Mouse (Mus musculus) T-cell, adult 2 months (primary cell): ENCODE results near the gene Golga5.

Experiments
- DNase-seq: peaks from one replicate; pipeline ENCODE4 v3.0.0; 2022; ENCODE audit warnings: low spot score

The Golga5 gene

GRCm38 (mm10) chr12:102511363-102511762 lies 42.4 kb downstream of the Golga5 start:
- DNase-seq: no peak

- DNase-seq: no peak
Measured at GRCm38 (mm10) chr12:102514151-102514550, 45.2 kb downstream of the Golga5 start.

- DNase-seq: no peak
Measured at GRCm38 (mm10) chr12:102514751-102515150, 45.8 kb downstream of the Golga5 start.

- DNase-seq: no peak
Measured at GRCm38 (mm10) chr12:102516151-102516550, 47.2 kb downstream of the Golga5 start.

GRCm38 (mm10) chr12:102517647-102518046 lies 48.7 kb downstream of the Golga5 start:
- DNase-seq: no peak

- DNase-seq: no peak
Measured at GRCm38 (mm10) chr12:102519929-102520720, 51.2 kb downstream of the Golga5 start.

GRCm38 (mm10) chr12:102521777-102522319 lies 52.9 kb downstream of the Golga5 start:
- DNase-seq: no peak

- no peak for DNase-seq
Measured at GRCm38 (mm10) chr12:102524216-102524615, 55.3 kb downstream of the Golga5 start.

- DNase-seq: no peak
Measured at GRCm38 (mm10) chr12:102524760-102525159, 55.8 kb downstream of the Golga5 start.

- DNase-seq: no peak
Measured at GRCm38 (mm10) chr12:102527989-102528388, 59.1 kb downstream of the Golga5 start.

GRCm38 (mm10) chr12:102535796-102536195 lies 66.9 kb downstream of the Golga5 start:
- no peak for DNase-seq

- DNase-seq: no peak
Measured at GRCm38 (mm10) chr12:102540278-102540677, 71.3 kb downstream of the Golga5 start.

GRCm38 (mm10) chr12:102541168-102541567 lies 72.2 kb downstream of the Golga5 start:
- no peak for DNase-seq

- DNase-seq: no peak
Measured at GRCm38 (mm10) chr12:102545122-102545521, 76.2 kb downstream of the Golga5 start.
